Mouse (Mus musculus) limb, embryonic 10.5 days (tissue): ENCODE measurements around the gene Matn4. TPM values are rescaled to one million over a fixed set of nuclear protein-coding genes. Genes with fewer than 3 reads are reported as not detected.

Source experiments
- DNase-seq: peaks from one replicate; pipeline ENCODE4 v3.0.0-alpha.2; 2017; ENCODE audit warnings: low spot score
- H3K27ac ChIP-seq: fragments of 300-500 bp; sonication (generic); 2 replicates; pipeline ENCODE4 v1.5.1; 2016; ENCODE audit warnings: mild to moderate bottlenecking
- H3K27me3 ChIP-seq: fragments of 300-500 bp; sonication (generic); 2 replicates; pipeline ENCODE4 v1.6.1; 2016; ENCODE audit warnings: low read depth, mild to moderate bottlenecking; ENCODE audit not compliant: poor library complexity, severe bottlenecking
- H3K36me3 ChIP-seq: fragments of 300-500 bp; sonication (generic); 2 replicates; pipeline ENCODE4 v1.6.1; 2016; ENCODE audit warnings: mild to moderate bottlenecking, moderate library complexity
- H3K4me1 ChIP-seq: fragments of 300-500 bp; sonication (generic); 2 replicates; pipeline ENCODE4 v1.6.1; 2016
- H3K4me3 ChIP-seq: fragments of 300-500 bp; sonication (generic); 2 replicates; pipeline ENCODE4 v1.5.1; 2016; ENCODE audit warnings: mild to moderate bottlenecking, moderate library complexity
- H3K9me3 ChIP-seq: fragments of 300-500 bp; sonication (generic); replicated peaks from 2 replicates; pipeline ENCODE4 v1.6.1; 2016; ENCODE audit warnings: mild to moderate bottlenecking
- WGBS: fragments of 180-500 bp; shearing (Covaris S2); methylation state at CpG from one replicate; pipeline ENCODE4 v1.1.7; 2016; 5-methylcytosine and 5-hydroxymethylcytosine counted together
- polyA plus RNA-seq: library from polyadenylated mRNA; unstranded; fragments of >200 nt; fragmentation: Nextera tagmentation; extraction: Ambion mirVana; gene quantifications from 2 replicates; pipeline ENCODE4 v1.2.1, GENCODE M21; 2016

The Matn4 gene
- polyA plus RNA-seq, 1 experiment from 2014 or later = 3.0 TPM

GRCm38 (mm10) chr2:164396076-164396475 lies 8.9 kb downstream of the Matn4 start:
- Histone ChIP-seq H3K27ac (no peak overlapping the region), H3K27me3 (peaks cover 53% of the 10 kb centered on the region), H3K4me3 (no peak overlapping the region), H3K36me3 (no peaks in the 10 kb centered on the region), H3K9me3 (no peaks in the 10 kb centered on the region; the same call in 1 of the 2 replicates), H3K4me1 (peaks cover 8% of the 10 kb centered on the region)
- 88% methylated on average over 7 of the region's 7 CpGs for WGBS
- DNase-seq = no peak

DNA sequence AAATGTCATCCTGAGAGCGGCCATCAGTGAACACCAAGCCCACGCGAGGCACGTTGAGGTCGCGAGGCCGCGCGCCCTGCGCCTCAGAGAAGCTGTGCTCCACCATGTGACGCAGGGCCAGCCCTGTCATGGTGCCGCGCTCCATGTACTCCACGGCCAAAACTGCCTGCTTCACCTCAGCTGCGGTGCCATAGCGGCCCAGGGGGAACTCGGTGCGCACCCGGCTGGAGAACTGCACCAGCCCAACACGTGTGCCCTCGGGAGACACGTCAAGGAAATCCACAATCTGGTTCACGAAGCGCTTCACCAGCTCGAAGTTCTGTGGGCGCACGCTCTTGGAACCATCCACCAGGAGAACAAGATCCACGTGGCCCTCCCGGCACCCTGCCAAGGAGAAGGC lies 11.8 kb downstream of the Matn4 start:
- Histone ChIP-seq H3K36me3 (no peaks in the 10 kb centered on the region), H3K27me3 (peaks cover 53% of the 10 kb centered on the region), H3K4me1 (peaks cover 13% of the 10 kb centered on the region), H3K4me3 (no peak overlapping the region), H3K9me3 (no peaks in the 10 kb centered on the region; the same call in 1 of the 2 replicates), H3K27ac (no peak overlapping the region)
- DNase-seq = no peak
- 79% methylated on average over 29 of the region's 29 CpGs for WGBS

GRCm38 (mm10) chr2:164389499-164389898 lies 15.5 kb downstream of the Matn4 start:
- WGBS = under 1% methylated on average over 30 of the region's 30 CpGs
- no peaks in the 10 kb centered on the region for H3K36me3 ChIP-seq
- H3K4me3 ChIP-seq = peak overlapping the region; percentile 55
- peaks cover 70% of the 10 kb centered on the region for H3K27me3 ChIP-seq
- no peaks in the 10 kb centered on the region for H3K9me3 ChIP-seq
- peaks cover 24% of the 10 kb centered on the region for H3K4me1 ChIP-seq
- peak; percentile 92 for DNase-seq
- peak overlapping the region; percentile 85 for H3K27ac ChIP-seq

- Histone ChIP-seq H3K27me3 (peaks cover 70% of the 10 kb centered on the region), H3K27ac (peak within 1 kb of the TSS; percentile 85), H3K4me1 (peaks cover 24% of the 10 kb centered on the region), H3K4me3 (peak within 1 kb of the TSS; percentile 55), H3K36me3 (no peaks in the 10 kb centered on the region), H3K9me3 (no peaks in the 10 kb centered on the region)
- peak; percentile 64 for DNase-seq
- under 1% methylated on average over 17 of the region's 17 CpGs for WGBS
Observed at GRCm38 (mm10) chr2:164389020-164389419, 15.9 kb downstream of the Matn4 start, which contains the start of gene Slpi. Gene Slpi, minus strand, starts transcription at chr2:164389095.

DNA sequence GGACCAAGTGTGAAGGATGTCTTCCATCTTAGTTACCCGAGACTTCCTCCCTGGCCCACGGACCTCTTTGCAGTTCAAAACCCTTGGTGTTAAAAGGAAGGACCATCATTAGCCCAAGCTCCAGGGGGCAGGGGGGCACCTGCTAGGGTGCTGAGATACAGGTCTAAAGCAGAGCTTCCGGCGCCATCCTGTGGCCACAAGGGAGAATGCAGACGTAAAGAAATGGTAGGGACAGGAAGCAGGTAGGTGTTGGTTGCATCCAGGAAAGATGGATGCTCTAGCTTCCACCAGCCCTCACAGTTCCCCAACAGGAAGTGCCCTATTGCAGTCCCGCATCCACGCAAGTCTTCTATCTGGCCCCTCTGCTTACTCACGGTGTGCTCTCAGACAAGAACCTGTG lies 18.0 kb downstream of the Matn4 start:
- Histone ChIP-seq H3K27me3 (peaks cover 56% of the 10 kb centered on the region), H3K9me3 (no peaks in the 10 kb centered on the region), H3K4me3 (no peak overlapping the region), H3K36me3 (no peaks in the 10 kb centered on the region), H3K4me1 (peaks cover 24% of the 10 kb centered on the region), H3K27ac (peak overlapping the region; percentile 79; the same call in 1 of the 2 replicates)
- 10% methylated on average over 8 of the region's 8 CpGs for WGBS
- peak; percentile 53 for DNase-seq

GRCm38 (mm10) chr2:164385927-164386763 lies 18.8 kb downstream of the Matn4 start:
- Histone ChIP-seq H3K36me3 (no peaks in the 10 kb centered on the region), H3K27ac (peak overlapping the region; percentile 79), H3K9me3 (no peaks in the 10 kb centered on the region), H3K27me3 (peaks cover 49% of the 10 kb centered on the region), H3K4me3 (0 out of 2 replicates have a peak overlapping the region, but pooled peaks have one; percentile 3), H3K4me1 (peaks cover 24% of the 10 kb centered on the region)
- DNase-seq = peak; percentile 69
- WGBS = 20% methylated on average over 18 of the region's 18 CpGs

GRCm38 (mm10) chr2:164383656-164384399 lies 21.1 kb downstream of the Matn4 start:
- Histone ChIP-seq H3K27ac (no peak overlapping the region), H3K27me3 (peaks cover 26% of the 10 kb centered on the region), H3K4me3 (no peak overlapping the region), H3K36me3 (no peaks in the 10 kb centered on the region), H3K9me3 (no peaks in the 10 kb centered on the region), H3K4me1 (peaks cover 13% of the 10 kb centered on the region)
- 61% methylated on average over 11 of the region's 11 CpGs for WGBS
- DNase-seq = no peak

- no peak for DNase-seq
- WGBS = 83% methylated on average over 3 of the region's 3 CpGs
- peaks cover 18% of the 10 kb centered on the region for H3K27me3 ChIP-seq
- H3K9me3 ChIP-seq = no peaks in the 10 kb centered on the region
- H3K4me3 ChIP-seq = no peak overlapping the region
- H3K27ac ChIP-seq = no peak overlapping the region
- H3K4me1 ChIP-seq = peaks cover 11% of the 10 kb centered on the region
- H3K36me3 ChIP-seq = no peaks in the 10 kb centered on the region
Observed at GRCm38 (mm10) chr2:164382971-164383370, 22.0 kb downstream of the Matn4 start.

GRCm38 (mm10) chr2:164381726-164382125 lies 23.2 kb downstream of the Matn4 start:
- no peak for DNase-seq
- WGBS = 79% methylated on average over 8 of the region's 8 CpGs
- H3K9me3 ChIP-seq = no peaks in the 10 kb centered on the region
- H3K36me3 ChIP-seq = no peaks in the 10 kb centered on the region
- peaks cover 5% of the 10 kb centered on the region for H3K27me3 ChIP-seq
- no peak overlapping the region for H3K4me3 ChIP-seq
- no peak overlapping the region for H3K27ac ChIP-seq
- peaks cover 11% of the 10 kb centered on the region for H3K4me1 ChIP-seq

- H3K36me3 ChIP-seq = no peaks in the 10 kb centered on the region
- H3K27me3 ChIP-seq = no peaks in the 10 kb centered on the region
- H3K4me3 ChIP-seq = no peak overlapping the region
- H3K27ac ChIP-seq = no peak overlapping the region
- no peaks in the 10 kb centered on the region for H3K4me1 ChIP-seq
- WGBS = 91% methylated on average over 15 of the region's 15 CpGs
- DNase-seq = no peak
- H3K9me3 ChIP-seq = no peaks in the 10 kb centered on the region
Observed at GRCm38 (mm10) chr2:164377478-164378426, 27.2 kb downstream of the Matn4 start.

DNA sequence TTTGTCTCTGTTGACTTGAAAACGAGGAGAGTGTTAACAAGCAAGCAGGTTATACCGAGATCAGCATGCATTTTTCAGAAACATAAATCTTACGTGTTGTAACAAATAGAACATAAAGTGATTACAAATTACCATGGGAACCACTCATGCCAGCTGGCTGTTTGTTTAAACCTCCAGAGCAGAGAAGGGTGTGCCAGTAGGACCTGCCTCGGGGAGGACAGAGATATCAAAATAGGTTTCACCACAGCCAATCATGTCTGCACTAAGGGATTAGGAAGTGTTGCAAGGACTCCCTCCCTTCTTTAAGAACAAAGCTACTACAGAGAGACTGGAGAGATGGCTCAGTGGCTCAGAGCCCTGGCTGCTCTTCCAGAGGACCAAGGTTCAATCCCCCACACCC lies 31.8 kb downstream of the Matn4 start:
- Histone ChIP-seq H3K36me3 (no peaks in the 10 kb centered on the region), H3K27ac (no peak overlapping the region), H3K27me3 (no peaks in the 10 kb centered on the region), H3K4me3 (no peak overlapping the region), H3K9me3 (no peaks in the 10 kb centered on the region), H3K4me1 (0 out of 2 replicates have a peak, but pooled peaks cover 2% of the 10 kb centered on the region)
- WGBS = 57% methylated on average over 4 of the region's 4 CpGs
- no peak for DNase-seq

- H3K27me3 ChIP-seq = no peaks in the 10 kb centered on the region
- no peaks in the 10 kb centered on the region for H3K9me3 ChIP-seq
- no peak overlapping the region for H3K27ac ChIP-seq
- H3K4me3 ChIP-seq = no peak overlapping the region
- H3K36me3 ChIP-seq = no peaks in the 10 kb centered on the region
- DNase-seq = no peak
- H3K4me1 ChIP-seq = 0 out of 2 replicates have a peak, but pooled peaks cover 2% of the 10 kb centered on the region
- 29% methylated on average over 3 of the region's 3 CpGs for WGBS
Observed at GRCm38 (mm10) chr2:164372408-164373053, 32.4 kb downstream of the Matn4 start.
